Mouse (Mus musculus) cortical plate, adult 2 months (tissue): Measurements from ENCODE around the gene Rab37.

Source experiments
- CTCF ChIP-seq: fragments of 200-500 bp; IDR thresholded peaks from 2 replicates; pipeline ENCODE4 v1.5.1; 2011; ENCODE audit warnings: mild to moderate bottlenecking, control low read depth, low read length; ENCODE audit not compliant: insufficient read depth; ENCODE audit errors: extremely low read depth
- POLR2A ChIP-seq: fragments of 200-500 bp; IDR thresholded peaks from 2 replicates; pipeline ENCODE4 v1.6.1; 2011; ENCODE audit warnings: mild to moderate bottlenecking, low read length, control low read depth; ENCODE audit not compliant: insufficient read depth; ENCODE audit errors: extremely low read depth

DNA sequence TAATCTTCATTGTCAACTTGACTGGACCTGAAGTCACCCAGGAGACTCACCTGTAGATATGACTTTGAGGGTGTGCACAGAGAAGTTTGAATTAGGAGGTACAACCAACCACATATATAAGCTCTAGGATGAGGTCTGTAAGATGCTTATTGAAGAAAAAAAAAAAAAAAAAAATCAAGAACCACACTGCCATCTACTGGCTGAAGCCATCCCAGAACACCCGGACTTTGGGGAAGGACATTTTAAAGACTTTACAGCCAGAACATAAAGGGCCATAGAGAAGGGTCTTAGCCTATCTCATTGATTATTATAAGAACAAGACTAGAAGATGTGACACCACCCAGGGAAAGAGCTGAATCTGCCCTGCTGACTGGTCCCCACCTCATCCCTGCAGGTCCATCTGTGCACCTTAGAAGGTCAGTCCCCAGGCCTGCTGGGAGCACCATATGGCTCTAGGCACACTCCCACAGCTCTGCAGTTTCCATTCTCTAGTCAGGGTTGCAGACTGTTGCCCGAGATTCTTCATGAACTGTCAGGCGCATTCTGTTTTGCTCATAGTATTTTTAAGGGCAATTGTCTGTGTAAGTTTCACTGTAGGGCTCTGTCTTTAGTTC, 41.8 kb upstream of the Rab37 start:
- TF ChIP-seq CTCF, result peak; percentile 34; the same call in 1 of the 2 replicates
- TF ChIP-seq POLR2A, result no peak
